Mouse (Mus musculus): Measurements from ENCODE around the gene Bsg.
A peak's percentile ranks its signal among the peaks of the same experiment; 100 is the strongest.

DNA sequence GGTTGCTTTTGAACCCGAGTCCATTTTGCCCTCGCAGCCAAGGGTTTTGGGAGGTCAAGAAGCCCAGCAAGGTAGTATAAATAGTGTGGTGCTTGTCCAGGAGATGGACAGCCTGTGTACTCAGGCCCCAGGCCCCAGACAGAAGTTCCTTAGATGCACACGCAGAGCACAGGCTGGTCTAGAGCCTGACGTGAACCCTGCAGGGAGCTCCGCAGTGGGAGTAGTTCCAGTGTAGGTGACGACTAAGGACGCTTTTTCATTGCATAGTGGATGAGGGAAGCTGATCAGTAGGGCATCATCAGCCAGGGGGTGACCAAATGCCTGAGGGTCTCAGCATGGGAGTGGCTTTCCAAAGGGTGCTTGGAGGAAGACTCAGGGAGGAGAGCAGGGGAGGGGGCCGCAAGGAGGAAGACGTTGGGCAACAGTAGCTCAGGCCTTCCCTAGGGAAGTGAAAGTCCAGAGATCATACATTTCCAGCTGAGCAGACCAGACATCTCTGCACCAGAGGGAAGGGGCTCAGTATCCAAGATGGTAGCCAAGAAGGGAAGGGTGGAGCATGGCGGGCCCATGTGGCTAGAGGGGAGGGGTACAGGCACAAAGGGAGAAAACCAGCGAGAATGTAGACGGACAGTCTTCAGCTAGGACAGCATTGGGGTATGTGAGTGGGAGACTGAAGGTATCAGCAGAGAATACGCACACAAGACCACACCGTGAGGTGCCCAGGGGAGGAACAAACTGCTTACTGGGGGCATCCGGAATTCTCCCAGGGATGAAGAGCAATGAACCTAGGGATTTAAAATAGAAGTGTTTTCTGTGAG lies 34.0 kb upstream of the Bsg start:
- TF ChIP-seq CTCF (IDR thresholded peaks at IDR 0.05; ENCODE audit: low read depth) (0 out of 2 replicates have a peak, but pooled peaks have one; percentile 5), EP300 (IDR thresholded peaks at IDR 0.05; ENCODE audit: low read depth) (no peak)
